Mouse (Mus musculus): ENCODE data around the gene Pnpla6. TPM values are rescaled to one million over a fixed set of nuclear protein-coding genes. Genes with fewer than 3 reads are reported as not detected.
A peak's percentile ranks its signal among the peaks of the same experiment; 100 is the strongest.

Gene Pnpla6
- total RNA-seq (2021): 10 to 100 TPM in 1 of 2 experiments, 1 to 10 TPM in 1; 8.1 to 14.3 TPM

DNA sequence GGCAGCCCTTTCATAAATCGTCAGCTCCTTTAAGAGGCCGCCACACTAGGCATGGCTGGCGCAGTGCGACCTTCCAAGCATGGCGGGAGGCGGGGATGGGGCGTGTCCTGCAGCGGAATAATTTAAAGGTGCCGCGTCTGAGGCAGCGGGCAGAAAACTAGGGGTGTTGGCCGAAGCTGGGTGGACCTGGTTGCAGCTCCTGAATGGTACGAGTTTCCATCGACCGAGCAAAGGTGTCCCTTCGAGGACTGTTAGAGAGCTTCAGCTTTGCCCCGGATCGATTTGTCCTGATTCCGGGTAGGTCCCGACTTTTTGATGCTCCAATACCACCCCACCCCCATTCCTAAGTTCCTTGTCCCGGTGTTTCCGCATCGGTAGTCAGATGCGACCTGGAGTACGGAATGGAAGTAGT, at the start of gene Pnpla6:
TSS of gene Pnpla6 (plus strand) at position 125 of the 412 bp plus-strand sequence.
- peak; percentile 89 to 91 for DNase-seq
- intact Hi-C loops (cut with DNase I): loop anchor here (1.0 to 10.0 kb wide), 3 partner anchors 107 to 740 kb away; partner anchors contain the start of genes Ctxn1, Pet100, Snapc2 and Trappc5

DNA sequence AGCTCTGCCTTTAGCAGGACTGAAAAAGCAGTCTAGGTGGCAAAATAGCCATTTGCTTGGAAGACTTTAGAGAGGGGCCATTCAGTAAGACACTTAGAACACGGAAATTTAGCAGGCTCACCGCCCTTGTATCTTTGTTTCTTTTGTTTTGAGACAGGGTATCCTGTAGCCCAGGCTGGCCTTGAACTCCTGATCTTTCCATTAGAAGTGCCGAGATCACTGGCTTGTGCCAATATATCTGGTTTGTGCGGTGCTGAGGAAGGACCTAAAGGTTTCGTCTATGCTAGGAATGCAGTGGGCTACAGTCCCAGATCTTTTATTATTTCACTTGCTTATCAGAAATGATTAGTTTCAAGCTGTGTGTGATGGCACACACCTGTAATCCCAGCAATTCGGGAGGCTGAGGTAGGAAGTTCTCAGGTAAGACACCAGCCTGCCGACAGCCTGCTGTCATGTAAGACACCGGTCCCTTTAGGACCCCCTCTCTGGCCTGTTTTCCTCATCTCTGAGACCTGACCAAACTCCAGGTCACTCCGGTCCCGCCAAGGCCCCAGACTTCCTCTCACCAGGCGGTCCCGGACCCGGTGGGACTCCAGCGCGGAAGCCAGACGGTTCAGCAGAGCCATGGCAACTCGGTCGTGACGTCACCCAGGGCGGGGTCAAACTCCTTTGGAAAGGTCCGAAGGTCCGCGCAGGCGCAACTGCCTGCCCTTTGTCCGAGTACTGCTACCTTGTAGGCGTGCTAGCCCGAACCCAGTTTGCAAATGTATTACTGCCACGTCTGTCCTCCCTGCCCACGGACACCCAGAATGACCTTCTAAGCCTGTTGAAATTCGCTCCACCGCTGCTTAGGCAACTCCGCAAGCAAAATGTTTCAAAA, 47.9 kb upstream of the Pnpla6 start, which contains the start of gene Pex11g:
TSS of gene Pex11g (minus strand) at position 675 of the 880 bp plus-strand sequence.
- intact Hi-C loops (cut with DNase I): loop anchor here (2.0 to 10.0 kb wide), 2 partner anchors 50 to 208 kb away; partner anchors contain the start of genes Fcor and Trappc5
- peak; percentile 97 to 99 for DNase-seq

DNA sequence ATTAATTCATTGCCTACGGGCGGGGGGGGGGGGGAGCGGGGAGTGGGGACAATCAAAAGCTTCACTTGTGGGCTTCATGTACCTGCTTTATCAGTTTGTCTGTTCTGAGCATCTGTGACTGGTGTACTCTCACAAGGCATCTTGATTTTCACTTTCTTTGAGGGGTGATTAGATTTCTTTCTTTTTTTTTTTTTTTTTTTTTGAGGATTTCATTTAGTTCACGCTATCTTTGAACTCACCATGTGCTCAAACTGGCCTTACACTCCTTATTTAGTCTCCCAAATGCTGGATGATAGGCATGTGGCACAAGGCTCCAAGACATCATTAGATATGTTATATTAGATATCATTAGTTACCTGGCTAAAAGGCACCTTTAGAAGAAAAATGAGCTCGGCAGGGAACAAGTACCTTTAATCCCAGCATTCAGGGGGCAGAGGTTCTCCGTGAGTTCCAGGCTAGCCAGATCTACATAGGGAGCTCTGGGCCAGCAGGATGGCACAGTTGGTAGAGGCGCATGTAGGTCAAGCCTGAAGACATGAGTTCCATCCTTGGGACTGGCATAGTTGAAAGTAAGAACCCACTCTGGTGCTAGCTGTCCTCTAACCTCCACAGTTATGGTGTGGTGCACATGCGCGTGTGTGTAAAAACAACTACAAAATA, 47.2 kb upstream of the Pnpla6 start:
- DNase-seq: no peak
- intact Hi-C loops (cut with DNase I): loop anchor here (2.0 to 10.0 kb wide), 3 partner anchors 25 to 207 kb away; partner anchors contain the start of genes Fcor, Trappc5 and Zfp358

DNA sequence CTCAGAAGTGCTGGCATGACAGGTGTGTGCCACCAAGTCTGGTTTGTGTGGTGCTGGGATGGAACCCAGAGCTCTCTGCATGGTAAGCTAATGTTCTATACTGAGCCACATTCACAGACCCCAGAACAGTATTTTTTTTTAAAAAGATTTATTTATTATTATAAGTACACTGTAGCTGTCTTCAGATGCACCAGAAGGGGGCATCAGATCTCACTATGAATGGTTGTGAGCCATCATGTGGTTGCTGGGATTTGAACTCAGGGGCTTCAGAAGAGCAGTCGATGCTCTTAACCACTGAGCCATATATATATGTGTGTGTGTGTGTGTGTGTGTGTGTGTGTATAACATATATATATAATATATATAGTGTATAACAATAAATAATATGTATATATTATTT, 46.3 kb upstream of the Pnpla6 start:
- no peak for DNase-seq
- intact Hi-C loops (cut with DNase I): loop anchor here (2.0 to 10.0 kb wide), 2 partner anchors 24 to 206 kb away; partner anchors contain the start of genes Fcor, Trappc5 and Zfp358

DNA sequence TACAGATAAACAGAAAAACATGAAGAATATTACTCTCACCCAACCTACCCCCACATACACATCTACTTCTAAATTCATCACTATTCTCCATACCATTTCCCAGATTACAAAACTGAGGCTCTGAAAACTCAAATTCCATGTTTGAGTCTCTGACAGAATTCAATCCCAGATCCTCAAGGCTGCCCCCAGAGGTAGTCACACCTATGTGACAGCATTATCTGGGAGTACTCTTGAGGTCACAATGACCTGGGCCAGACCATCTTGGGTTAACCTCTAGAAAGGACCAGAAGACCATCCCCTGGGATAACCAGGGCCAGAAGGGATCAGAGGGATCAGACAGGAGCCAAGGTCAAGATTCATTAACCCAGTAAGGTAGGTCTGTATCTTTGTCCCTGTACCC, 44.6 kb upstream of the Pnpla6 start, which contains the start of gene Tex45:
TSS of gene Tex45 (plus strand) at position 301 of the 400 bp plus-strand sequence.
- DNase-seq: no peak
- intact Hi-C loops (cut with DNase I): no loop called here

DNA sequence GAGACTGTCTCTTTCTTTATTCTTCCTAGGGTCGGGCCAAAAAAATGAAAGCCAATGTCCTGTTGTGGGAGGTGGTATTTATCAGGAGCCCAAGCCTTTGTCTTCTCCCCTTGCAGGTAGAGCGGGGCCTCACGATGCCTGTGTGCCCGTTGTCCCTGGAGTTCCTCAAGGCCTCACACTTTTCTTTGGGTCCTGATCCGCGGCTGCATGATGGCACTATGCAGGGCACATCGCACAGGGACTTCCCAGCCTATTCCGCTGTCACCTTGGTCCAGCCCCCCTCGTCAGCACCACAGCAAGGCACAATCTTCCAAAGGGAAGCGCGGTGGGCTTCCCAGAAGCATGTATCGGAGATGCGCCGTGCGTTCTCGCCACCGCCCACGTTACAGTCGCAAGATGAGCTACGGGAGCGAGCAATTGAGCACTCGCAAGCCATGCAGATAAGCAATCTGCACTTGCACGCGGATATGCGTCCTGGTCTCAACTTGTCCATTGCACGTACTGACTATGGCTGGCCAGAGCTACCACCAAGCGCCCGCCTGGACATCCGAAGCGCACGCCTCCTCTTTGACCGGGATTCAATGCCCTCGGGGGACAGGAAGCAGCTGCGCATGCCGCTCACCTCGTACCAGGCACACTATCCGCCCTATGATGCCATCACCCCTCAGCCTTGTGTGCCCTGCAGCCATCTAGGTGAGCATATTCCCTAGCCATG, 39.3 kb upstream of the Pnpla6 start:
- intact Hi-C loops (cut with DNase I): no loop called here
- DNase-seq: no peak

DNA sequence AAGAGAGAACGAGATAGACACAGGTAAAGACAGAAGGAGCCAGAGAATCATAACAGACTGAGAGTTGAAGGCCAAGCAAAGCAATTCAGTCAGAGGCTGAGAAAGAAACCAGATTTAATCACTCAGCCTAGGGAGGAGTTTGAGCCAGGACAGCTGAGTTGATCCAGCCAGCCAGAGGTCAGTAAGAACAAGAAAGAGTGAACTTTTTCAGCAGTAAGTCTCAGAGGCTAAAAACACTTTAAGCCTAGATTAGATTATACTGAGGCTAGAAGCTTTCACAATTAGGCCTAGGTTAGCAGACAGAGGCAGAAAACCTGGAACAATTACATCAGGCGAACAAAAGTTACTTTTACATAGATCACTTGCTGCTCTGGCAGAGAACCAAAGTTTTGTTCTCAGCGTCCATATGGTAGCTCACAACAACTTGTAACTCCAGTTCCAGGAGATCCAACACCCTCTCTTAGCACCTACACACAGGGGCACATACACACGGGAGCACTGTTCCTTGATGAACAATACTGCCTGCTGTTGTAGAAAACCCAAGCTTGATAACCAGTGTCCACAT, 34.9 kb upstream of the Pnpla6 start:
- intact Hi-C loops (cut with DNase I): no loop called here
- no peak for DNase-seq

DNA sequence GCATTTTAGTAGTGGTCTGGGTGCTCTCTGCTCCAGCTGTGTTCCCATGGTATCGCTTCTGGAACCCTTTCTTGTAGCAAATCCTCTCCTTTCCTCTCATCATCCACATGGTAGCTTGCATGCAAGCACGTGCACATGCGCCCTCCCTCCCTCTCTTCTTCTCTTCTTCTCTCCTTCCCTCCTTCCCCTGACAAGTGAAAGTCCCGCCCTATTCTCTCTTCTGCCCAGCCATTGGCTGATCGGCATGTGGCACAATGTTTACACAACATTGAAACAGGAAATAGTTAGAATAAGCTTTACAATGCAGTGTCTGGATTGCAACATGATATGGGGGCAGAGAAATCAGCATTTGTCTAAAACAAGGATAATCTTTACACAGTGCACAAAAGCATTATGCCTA, 33.6 kb upstream of the Pnpla6 start:
- DNase-seq: no peak
- intact Hi-C loops (cut with DNase I): no loop called here

DNA sequence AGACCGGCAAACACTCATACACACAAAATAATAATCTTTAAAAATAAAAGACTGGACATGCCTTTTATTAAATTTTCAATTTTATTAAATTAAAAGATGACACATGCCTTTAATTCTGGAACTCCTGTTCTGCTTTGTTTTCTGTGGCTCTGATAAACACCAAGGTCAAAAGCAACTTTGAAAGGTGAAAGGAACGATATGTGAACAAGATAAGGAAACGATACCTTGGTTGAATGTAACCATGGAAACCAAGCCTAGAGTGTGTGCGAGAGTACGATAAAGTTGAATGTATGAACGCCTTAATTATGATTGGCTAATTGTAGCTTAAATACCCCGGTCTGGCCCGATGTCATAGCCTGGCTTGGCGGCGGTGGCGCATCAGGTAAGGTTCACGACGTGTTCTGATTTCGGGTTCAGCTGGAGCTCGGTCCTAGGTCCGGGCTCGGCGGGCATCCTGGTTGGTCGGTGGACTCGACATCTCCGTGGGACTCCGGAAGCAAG, 32.9 kb upstream of the Pnpla6 start:
- no peak for DNase-seq
- intact Hi-C loops (cut with DNase I): no loop called here

DNA sequence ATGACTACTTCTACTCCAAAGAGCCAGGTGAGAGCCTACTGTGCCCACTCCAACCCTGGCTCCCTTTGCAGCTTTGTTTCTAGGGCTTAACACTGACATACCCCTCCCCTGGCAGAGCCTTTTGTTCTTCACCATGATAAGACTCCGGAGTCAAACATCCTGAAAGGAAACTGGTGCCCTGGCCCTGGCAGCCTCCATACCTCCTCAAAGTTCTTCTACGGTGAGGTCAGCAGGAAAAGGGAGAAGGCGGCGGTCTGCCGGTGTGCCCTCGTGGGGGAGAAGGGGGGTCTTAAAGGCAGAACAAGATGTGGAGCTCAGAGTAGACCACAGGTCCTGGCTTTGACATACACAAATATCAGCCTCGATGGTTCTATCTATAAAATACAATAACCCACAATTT, 31.6 kb upstream of the Pnpla6 start:
- intact Hi-C loops (cut with DNase I): no loop called here
- DNase-seq: no peak

DNA sequence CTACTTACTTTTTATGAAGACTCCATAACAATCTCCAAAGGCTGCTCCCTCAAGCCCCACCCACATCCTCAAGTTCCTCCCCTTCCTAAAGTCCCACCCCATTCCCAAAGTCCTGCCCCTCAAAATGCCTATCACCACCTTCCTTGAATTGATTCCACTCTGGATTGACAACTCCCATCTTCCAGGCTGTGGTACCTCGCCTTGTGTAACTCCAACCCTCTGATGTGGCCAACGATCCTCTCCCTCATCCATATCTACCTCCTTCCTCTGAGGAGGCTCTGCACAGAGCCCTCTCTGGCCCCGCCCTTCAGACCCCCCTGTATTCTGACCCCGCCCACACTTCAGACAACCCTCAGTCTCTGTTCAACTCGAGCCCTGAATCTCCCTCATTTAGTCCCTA, 30.0 kb upstream of the Pnpla6 start:
- no peak for DNase-seq
- intact Hi-C loops (cut with DNase I): no loop called here

DNA sequence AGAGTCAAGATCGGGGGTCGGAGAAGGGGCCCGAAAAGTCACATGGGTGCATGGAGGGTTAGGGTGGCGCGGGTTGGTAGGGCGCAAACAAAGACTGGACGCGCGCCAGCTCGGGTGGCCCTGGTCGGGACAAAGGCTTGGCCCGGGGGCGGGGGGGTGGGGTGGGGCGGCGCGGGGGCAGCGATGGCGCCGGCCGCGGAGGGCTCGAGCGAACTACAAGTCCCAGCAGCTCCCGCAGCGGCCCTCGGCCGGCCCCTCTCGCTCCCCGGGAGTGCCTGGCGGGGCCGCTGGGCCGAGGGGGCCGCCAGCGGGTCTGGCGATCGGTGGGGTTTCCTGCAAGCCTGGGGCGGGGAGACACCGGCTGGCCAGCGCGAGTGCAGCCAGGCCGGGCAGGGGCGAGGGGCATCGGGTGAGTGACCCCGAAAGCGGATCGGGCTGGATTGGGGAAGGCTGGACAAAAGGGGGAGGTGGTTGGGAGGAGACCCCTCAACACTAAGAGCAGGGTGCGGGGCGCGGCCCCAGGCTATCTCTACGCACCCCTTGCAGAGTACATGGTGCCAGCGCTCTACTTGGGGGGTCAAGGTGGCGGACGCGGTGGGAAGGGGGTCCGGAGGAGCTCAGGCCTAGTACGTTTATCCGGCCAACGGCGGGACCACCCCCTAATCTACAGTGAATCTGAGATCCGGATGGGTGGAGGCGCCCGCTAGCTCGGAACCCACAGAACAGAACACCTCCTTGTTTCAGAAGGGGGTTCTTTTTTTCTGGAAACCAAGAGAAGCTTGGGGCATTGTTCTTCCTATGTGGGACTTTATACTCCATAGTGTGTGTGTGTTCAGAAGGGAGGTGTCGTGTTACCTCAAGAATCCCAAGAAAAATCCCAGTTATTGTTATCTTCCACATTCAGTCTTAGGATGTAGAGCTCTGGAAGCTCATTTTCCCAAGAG, 22.0 kb upstream of the Pnpla6 start, which contains the start of gene Zfp358:
TSS of gene Zfp358 (plus strand) at position 238 of the 944 bp plus-strand sequence.
- DNase-seq: peak; percentile 75 to 78
- intact Hi-C loops (cut with DNase I): loop anchor here (2.0 kb wide), 2 partner anchors 24 kb away; no protein-coding TSS in a partner anchor

DNA sequence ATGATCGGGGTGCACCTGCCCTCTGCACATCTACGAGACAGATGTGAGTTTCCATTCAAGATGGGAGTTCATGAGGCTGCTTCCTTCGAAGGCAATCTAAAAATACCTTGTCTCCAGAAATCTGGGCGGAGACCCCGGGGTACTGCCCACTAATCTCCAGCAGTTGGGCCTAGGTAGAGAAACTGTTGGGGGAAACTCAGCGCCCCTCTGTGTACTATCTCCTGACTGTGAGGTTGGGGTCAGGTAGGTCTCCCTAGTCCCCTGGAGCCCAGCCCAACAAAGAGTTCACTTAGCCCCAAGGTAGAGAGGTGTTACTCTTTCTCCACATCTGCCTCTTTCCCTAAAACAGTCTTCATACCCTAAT, 21.4 kb upstream of the Pnpla6 start:
- intact Hi-C loops (cut with DNase I): loop anchor here (2.0 kb wide), 2 partner anchors 23 to 25 kb away; no protein-coding TSS in a partner anchor
- DNase-seq: no peak

DNA sequence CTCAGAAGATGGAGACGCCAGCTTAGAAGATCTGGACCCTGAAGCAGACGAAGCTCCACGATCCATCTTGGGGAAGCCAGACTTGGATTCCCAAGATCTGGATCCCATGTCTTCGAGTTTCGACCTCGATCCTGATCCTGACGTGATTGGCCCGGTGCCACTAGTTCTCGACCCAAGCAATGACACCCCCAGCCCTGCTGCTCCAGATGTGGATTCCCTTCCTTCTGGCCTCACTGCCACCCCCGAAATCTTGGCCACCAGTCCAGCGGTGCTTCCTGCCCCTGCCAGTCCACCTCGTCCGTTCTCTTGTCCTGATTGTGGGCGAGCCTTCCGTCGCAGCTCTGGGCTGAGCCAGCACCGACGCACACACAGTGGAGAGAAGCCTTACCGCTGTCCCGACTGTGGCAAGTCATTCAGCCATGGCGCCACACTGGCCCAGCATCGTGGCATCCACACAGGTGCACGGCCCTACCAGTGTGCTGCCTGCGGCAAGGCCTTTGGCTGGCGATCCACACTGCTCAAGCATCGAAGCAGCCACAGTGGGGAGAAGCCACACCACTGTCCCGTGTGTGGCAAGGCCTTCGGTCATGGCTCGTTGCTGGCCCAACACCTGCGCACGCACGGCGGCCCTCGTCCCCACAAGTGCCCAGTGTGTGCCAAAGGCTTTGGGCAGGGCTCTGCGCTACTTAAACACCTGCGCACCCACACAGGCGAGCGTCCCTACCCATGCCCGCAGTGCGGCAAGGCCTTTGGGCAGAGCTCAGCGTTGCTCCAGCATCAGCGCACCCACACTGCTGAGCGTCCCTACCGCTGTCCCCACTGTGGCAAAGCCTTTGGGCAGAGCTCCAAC, 19.4 kb upstream of the Pnpla6 start:
- intact Hi-C loops (cut with DNase I): no loop called here
- DNase-seq: no peak

DNA sequence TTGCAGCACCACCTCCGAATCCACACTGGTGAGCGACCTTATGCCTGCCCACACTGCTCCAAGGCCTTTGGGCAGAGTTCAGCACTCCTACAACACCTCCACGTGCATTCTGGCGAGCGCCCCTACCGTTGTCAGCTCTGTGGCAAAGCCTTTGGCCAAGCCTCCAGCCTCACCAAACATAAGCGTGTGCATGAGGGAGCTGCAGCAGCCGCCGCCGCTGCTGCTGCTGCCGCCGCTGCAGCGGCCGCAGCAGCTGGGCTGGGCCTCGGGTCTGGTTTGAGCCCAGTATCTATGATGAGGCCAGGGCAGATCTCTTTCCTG, 18.8 kb upstream of the Pnpla6 start:
- intact Hi-C loops (cut with DNase I): no loop called here
- no peak for DNase-seq

DNA sequence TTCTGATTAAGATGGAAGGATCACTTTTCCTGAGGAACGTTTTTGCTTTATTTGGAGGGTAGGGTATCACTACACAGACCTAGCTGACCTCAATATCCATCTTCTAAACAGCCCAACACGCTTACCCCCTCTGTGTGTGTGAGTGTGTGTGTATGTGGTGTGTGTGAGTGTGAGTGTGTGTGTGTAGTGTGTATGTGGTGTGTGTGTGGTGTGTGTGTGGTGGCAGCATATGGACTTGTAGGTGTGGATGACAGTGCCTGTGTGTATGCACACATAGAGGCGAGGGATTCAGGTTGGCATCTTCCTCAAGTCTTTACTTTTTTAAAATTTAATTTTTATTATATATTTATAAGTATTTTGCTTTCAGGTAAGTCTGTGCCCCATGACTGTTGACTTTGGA, 16.6 kb upstream of the Pnpla6 start:
- intact Hi-C loops (cut with DNase I): no loop called here
- no peak for DNase-seq

DNA sequence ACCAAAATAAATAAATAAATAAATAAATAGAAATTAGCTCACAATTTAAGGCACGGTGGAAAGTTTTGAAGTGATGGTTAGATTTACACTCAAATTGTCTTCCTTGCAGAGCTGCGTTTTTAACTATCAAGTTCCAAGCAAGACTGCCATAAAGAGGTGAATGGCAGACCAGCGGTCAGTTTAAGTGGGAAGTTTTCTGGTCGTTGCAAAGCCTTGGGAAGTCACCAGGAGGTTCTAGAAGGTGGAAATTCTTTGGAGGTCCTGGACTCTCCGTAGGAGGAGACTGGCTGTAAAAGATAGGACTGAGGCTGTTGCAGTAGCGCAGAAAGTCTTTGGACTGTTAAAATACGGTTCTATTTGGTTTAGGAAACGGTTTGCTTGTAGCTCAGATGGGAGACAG, 15.4 kb upstream of the Pnpla6 start:
- intact Hi-C loops (cut with DNase I): loop anchor here (5.0 kb wide), 1 partner anchor 178 kb away; the partner anchor contains the start of gene Trappc5

More for the DNA sequence above, 15.4 kb upstream of the Pnpla6 start:
- DNase-seq: no peak

All from heart, postnatal 36 days (tissue).